Mouse (Mus musculus) heart, adult 11 months (tissue): Measurements from ENCODE around the gene Uba6.

Source experiments
- DNase-seq: peaks from one replicate; pipeline ENCODE4 v3.0.0; 2022

The Uba6 gene

DNA sequence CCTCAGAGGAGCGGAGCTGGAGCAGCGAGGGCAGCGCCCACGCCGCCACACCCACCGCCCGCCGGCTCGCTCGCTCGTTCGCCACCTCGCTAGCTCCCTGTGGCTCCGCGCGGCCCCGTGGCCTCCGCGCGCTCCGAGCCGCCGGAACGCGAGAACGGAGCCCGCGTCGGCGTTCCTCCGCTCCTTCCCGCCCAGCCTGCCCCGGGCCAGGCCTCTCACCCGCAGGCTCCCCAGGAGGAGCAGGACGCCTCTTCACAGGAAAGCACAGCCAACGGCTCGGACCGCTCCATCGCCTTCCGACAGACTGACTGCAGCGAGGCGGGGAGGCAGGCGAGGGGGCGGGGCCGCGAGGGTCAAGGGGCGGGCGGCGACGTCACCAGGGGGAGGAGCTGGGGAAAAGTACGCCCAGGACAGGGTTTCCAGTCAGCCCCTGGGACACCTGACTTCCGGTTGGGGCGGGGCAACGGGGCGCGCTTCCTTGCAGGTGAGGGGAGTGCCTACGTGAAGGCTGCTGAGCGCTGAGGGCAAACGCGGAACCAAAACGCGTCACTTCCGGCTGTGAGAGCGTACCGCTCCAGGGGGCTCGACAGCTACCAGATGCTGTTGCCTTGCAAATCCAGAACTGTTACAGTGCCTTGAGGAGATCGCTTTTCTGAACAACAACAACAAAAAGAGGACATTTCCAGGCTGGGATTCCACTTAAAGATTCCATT, at the start of gene Uba6:
TSS of gene Uba6 (minus strand) at position 355 of the 713 bp plus-strand sequence.
- peak; percentile 100 for DNase-seq

DNA sequence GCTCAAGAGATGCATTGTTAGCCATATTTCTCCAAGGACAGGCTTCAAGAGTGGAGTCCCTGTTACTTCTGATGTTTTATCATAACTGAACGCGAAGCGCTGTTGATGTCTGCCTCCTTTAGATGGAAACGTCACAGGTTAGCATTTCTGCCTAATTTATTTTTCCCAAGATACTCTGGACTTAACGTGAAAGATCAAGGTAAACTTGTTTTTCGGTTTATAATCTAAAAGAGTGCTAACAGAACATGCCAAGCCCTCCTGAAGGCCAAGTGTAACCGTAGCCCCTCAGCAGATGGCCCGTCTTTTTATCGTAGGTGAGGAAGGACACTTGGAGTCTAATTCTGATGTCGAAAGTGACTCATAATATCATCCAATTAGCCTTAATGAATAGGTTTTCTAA, 25.2 kb upstream of the Uba6 start, which contains the start of gene Gnrhr:
TSS of gene Gnrhr (minus strand) at position 101 of the 400 bp plus-strand sequence.
- DNase-seq: no peak

DNA sequence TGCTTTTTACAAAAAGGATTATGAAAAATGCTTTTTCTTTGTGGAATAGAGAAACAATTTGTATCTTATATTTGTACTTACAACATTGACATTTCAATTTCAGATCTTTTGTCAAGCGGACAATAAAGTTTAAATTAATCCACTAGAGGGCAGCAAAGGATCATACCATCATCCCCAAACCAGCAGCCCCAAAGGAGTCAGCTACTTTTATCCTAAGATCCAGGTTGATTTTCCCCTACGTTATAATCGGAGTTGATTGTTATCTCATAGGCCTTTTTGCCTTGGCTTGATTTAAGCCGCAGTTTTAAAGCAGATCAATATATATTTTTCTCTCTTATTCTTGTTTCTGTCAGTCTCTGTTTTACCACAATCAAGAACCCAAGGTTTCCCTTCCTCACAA, 18.8 kb upstream of the Uba6 start:
- DNase-seq: no peak

DNA sequence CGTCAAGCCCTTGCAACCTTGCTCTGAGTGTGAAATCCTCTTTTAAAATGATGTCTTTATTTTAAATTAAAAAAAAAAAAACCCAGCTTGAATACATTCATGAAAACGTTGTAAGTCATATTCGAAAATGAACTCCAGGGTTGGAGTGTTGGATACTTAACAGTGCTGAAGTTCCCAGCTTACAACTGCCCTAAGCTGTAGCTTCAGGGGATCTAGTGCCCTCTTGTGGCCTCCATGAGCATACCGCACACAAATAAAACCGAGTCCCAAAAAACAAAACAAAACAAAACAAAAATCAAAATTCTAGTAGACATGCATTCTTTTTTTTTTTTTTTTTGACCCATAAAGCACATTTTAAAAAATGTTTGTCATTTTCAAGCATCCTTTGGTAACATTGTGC, 18.2 kb upstream of the Uba6 start:
- no peak for DNase-seq

DNA sequence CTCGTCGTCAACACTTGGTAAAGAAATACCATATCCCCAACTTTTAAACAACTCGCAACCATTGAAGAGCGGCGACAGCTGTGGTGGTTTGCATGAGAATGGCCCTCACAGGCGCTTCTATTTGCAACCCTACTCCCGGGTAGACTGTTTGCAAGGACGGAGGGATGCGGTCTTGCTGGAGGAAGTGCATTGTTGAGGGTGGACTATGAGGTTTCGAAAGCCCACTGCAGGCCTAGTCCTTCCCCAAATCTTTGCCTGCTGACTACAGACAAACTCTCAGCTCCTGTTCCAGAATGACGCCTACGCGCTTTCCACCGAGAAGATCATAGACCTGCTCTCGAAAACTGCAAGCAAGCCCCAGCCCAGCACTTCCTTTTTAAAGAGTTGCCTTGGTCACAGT, 17.7 kb upstream of the Uba6 start:
- DNase-seq: peak; percentile 92

DNA sequence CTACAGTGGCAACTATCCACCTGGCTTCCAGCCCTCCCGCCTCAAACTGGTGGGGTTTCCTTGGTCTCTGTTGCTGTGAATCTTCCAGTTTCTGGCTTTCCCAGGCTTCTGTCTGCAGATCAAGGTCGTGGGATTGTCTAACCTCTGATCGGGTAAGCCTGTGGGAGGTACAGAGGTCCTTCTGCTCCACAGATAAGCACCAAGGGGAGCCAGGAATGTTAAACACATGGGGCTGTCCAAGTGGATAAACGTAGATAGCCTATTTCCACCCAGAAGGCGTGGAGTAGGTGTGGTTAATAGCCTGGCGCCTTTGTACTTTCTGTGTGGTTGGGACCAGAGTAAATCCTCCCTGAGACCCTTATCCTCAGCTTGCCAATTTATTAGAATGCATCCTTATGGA, 14.8 kb upstream of the Uba6 start:
- DNase-seq: no peak

DNA sequence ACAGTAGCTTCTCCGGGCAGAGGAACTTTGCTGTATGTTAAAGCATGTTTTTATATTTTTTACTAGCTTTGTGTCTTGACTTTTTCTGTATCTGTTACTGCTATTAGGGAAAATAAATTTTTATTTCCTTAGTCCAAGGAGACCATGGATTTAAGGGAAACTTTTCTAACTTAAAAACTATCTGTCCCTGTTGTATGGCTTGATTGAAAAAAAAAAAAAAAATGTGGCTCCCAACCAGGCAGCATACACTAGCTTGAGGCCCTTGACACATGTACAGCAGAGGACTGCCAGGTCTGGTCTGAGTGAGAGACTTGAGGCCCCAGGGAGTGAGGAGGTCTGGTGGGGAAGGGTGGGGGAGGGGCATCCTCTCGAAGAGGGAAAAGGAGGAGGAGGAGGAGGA, 1.2 kb upstream of the Uba6 start:
- no peak for DNase-seq

DNA sequence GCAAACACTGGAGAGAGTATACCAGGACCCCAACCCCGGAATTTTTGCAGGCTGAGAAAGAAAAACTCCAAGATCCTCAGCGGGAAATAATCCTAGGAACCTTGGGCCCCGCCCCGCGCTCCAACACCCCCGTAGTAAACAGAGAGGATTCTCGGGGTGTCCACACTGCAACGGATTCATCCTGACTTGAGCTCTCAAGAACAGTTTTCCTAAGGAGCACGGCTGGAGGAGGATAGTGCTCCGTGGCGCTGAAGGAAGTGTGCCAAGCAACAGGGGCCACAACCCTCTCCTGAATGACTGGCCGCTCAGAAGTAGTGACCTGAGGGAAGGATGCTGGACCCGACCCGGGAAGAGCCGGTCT, 535 bp downstream of the Uba6 start:
- DNase-seq: no peak

DNA sequence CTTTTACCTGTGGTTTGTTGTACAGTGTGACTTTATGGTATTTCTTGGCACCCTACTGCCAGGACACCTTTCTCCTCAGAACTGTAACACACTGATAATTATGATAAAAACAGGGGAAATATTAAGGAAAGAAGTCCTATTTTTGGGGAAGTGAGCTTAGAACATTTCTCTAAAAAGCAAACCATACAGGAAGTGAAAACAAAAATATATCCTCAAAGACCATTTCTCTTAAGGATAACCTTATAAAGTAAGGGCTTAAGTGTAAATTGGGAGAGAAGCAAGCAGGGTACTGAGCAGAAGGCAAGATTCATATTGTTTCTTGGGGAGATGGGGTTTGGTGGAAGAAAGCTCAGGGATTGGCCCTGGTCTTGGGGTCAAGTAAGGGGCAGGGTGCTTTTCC, 42.8 kb downstream of the Uba6 start:
- DNase-seq: no peak

DNA sequence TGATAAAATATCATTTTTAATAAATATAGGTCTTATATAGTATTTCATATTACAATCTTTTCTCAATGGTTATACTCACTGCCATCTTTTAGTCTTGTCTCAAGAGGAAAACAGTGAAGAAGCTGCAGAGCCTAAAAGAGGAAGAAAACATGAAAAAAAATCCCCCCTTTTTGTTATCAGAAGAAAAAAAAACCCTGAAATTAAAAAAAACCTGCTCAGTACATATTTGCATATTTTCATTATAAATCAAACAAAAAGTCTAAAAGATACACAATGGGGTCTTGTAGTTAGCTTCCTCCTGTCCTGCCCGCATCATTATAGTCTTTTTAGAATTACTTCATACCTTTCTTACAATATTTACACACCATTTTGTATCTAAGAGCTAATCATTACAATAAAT, 43.9 kb downstream of the Uba6 start:
- DNase-seq: no peak

DNA sequence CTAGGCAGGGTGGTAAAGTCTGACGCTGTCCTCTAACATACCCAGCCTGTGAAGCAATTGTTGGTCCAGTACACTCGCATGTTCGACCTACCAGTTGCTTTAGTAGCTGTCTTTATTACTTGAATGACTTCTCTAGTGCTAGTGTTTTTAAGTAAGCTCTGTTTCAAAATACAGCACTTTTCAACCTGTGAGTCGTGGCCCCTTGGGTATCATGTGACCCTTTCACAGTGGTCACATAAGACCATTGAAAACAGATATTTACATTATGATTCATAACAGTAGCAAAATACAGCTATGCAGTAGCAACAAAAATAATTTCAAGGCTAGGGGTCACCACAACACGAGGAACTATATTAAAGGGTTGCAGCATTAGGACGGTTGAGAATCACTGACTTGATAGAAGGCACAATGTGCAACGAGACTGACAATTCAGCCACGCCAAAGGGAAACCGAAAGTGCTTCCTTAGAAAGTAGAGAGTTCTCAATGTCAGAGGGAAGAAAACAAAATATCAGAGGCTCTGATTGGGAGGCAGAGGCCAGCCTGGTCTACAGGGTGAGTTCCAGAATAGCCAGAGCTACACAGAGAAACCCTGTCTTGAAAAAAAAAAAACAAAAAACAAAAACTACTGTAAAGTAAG, 54.0 kb downstream of the Uba6 start:
- no peak for DNase-seq

DNA sequence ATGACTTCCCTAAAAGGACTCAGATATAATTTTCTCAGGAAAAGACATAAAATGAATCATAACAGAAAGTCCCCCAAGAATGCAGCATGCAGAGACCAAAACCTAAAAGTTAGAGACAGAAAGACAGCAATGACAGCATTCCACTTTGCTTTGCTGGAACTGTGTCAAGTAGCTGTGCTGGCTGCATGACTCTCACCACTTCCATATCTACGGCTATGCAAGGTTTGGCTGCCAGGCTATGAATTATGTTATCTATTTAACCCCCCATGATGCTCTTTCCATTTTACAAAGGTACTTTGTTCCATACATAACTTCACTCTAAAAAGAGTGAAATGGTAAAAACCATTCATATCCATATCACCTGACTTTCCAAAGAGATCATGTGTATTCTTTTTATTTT, 58.6 kb downstream of the Uba6 start:
- no peak for DNase-seq

DNA sequence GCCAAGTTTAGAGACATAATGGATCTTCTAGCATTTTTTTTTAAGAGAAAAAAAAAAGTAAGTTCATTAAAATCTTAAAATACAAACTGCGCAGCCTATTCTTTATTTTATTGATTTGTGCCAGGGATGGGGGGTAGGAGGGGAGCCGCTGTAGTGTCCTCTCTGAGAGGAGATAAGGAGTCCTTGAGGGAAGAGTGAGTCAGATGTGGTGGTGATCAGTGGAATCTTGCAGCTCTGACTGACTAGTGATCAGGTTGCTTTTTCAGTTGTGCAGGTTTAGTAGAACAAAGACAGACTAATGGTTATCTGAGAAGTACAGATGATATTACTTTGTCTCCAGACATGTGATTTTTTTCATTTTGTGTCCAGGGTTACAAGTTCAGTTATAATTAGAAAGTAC, 59.6 kb downstream of the Uba6 start:
- DNase-seq: no peak

DNA sequence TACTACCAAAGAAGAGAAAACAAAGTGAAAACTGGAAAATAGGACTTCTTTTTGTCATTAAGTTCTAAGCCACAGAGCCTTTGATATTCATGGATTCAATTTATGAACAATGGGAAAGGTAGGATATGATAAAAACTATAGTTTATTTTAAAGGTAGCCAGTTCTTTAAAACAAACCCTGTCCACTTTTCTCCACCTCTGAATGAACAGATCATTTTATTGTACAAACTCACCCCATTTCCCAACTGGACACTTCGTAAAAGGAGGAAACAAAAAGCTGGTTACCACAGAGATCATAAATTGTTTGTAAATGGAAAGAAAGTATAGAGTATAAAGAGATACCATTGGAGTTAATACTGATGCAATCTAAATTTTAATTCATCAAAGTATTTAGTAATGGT, 61.5 kb downstream of the Uba6 start:
- DNase-seq: no peak

DNA sequence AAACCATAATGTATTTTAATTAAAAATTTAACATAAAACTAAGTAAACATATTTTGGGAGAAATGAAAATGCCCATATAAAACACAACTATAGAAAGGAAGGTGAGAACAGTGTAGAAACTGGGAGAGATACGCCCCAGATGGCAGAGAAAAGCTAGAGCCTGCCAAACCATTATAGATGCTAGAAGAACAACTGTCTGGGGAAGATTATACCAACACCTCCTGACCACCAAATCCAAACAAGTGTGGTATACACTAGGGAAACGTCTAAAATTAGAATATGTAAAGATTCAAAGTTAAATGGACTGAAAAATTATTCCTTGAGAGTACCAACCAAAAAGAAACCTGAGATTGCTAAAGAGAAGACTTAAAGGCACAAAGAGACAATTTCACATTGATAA, 66.0 kb downstream of the Uba6 start:
- DNase-seq: no peak

DNA sequence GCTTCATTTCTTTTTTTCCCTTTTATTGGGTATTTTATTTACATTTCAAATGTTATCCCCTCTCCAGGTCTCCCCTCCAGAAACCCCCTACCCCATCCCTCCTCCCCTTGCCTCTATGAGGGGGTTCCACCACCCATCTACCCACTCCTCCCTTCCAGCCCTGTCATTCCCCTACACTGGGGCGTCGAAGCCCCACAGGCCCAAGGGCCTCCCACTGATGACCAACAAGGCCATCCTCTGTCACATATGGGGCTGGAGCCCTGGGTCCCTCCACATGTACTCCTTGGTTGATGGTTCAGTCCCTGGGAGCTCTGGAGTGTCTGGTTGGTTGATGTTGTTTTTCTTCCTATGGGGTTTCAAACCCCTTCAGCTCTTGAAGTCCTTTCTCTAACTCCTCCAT, 70.4 kb downstream of the Uba6 start:
- DNase-seq: no peak

DNA sequence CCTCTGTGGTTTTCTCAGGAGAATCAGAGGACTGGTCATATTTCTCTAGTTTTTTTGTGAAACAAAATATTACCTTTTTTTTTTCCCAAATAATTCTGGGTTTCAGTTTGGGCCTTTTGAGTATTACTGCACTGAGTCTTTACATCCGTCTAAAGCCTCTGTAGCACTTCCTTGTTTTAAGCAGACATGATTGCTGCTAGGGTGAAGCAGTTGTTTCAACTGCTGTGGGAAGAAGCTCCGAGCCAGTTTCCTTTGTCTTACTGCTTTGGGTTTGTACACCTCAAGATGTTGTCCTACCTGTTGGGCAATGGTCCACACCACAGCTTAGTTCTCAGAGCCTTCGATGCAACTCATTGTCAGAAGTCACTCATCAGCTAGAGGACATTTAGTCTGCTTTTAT, 72.0 kb downstream of the Uba6 start:
- DNase-seq: no peak

DNA sequence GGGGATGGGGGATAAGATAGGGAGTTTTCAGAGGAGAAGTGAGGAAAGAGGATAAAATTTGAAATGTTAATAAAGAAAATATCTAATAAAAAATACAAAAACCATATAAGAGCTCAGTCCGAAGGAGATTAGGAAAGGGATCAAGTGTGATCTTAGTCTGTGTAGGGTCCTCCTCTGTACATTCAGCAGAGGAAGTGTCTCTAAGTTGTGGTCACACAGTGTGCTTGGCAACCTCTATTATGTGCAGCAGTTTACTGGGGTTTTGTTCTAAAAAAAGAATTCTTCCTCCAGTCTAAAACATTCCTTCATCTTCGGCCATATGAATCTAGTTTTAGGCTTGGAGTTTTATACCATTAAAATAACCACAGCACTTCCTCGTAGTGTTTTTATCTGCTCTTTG, 73.6 kb downstream of the Uba6 start:
- no peak for DNase-seq

DNA sequence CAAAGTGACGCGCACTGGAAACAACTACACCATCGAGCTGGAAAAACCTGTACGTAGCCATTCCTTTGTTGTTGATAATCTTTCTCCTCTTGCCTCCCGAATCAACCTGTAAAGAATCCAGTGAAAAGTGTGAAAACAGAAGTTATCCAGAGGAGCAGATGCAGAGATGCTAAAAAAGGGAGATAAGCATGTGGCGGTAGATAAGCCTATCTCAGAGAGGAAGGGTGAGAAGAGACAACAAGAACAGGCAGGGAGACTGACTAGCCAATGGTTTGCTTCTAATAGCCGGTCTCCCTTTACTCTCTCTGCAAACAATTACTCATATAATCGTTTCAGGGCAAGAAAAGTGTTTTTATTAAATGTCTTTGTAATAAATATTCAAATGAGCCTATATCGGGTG, 77.8 kb downstream of the Uba6 start:
- no peak for DNase-seq

DNA sequence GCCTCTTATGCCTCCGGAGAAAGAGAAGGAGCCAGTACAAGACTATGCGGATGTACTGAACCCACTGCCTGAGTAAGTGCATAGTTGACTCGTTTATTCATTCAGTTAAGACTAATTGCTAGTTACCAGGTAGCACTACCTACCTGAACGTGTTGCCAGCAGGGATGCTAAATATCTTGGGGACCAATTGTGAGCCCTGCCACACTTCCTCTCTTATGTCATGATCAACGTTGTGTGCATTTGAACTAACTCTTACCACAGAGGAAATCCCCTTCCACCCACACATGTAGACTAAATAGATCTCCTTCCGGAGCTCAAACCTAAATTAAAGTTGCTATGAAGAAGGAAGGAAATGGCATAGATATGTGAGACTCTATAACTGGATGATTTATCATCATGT, 85.9 kb downstream of the Uba6 start:
- peak; percentile 90 for DNase-seq

DNA sequence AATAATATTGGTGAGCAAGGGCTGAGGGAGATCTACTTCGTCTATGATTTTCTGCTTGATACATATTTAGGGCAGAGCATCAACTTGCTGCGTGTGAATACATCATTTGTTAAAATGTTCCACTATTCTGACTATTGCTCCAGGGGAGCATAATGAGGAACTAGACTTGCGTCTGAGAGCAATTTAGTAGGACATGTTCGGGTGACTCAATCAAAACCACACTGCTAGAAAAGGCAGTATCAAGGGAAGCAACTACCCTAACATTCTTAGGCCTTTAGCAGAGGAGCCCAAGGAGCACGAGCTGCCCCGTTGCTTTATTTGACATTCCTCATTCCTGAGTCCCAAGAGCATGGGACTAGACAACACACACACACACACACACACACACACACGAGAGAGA, 87.6 kb downstream of the Uba6 start:
- no peak for DNase-seq

DNA sequence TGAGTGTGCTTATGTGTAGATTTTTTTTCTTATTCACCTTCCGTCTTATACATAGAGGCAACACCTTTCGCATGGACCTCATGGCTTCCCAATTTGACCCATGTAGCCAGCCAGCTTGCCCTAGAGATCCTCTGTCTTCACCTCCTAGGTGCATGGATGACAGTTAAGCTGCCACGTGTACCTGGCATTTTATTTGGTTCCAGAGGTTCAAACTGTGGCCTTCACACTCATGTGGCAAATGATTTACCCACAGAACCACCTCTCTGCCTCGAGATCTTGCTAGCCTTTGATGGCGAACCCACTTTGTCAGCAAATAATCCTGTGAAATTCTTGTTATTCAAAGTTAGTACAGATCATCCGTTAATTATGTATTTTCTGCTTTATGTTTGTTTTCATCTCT, 88.6 kb downstream of the Uba6 start:
- no peak for DNase-seq

DNA sequence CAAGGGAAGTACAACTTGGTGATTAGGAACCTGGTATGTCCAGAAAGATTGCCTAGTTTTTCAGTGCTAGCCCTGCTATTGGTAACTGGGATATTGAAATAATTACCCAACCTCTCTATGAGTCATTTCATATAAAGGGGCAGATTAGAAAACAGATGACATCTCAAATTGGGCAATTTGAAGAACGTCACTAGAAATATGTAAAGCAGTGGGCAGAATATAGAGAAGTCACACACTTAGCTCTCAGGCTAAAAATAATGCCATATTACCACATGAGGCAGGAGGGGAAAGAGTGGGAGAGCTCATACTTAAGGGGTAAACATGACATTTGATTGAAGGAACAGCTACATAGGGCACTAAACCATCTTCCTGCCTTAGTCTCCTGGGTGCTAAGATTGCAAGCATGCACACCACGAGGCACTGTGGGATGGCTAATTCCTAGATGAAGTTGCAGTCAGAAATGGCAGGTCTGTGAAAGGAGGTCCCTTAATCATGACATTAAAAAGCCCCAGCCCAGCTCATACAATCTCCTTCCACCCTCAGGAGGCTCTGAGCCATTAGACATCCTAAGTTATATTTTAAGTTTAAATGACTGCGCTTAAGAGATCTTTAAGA, 93.8 kb downstream of the Uba6 start:
- peak; percentile 80 for DNase-seq

DNA sequence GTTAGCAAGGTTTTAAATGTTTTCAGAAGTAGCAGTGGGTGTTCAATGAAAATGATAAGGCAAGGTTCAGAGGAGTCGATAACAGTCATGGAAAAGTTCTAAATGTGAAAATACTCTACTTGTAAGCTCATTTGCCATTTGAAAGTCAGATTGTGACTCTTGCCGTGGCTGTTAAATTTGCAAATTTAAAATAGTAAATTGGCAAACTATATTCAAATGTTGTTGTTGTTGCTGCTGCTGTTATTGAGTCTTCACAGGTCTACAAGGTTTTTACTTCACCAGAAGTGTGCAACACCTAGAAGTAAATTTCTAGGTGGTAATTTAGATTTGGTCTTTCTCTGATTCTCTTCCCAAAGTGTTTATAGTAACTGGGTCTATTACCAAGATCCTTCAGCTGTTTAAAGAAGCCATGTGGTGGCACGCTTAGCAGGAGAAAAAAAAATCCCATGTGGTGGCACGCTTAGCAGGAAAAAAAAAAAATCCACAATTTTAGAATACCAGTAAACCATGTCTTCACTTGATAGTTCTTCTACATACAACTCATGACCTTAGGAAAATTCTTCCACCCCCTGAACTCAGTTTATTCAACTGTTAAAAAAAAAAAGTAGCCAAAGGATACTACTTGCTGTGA, 99.7 kb downstream of the Uba6 start:
- DNase-seq: no peak
